Mouse (Mus musculus): Measurements from ENCODE around the gene Tpi1. TPM values are rescaled to one million over a fixed set of nuclear protein-coding genes. Genes with fewer than 3 reads are reported as not detected.

Gene Tpi1
- total RNA-seq, 2 experiments from 2014 or later, result 713 to 768 TPM

DNA sequence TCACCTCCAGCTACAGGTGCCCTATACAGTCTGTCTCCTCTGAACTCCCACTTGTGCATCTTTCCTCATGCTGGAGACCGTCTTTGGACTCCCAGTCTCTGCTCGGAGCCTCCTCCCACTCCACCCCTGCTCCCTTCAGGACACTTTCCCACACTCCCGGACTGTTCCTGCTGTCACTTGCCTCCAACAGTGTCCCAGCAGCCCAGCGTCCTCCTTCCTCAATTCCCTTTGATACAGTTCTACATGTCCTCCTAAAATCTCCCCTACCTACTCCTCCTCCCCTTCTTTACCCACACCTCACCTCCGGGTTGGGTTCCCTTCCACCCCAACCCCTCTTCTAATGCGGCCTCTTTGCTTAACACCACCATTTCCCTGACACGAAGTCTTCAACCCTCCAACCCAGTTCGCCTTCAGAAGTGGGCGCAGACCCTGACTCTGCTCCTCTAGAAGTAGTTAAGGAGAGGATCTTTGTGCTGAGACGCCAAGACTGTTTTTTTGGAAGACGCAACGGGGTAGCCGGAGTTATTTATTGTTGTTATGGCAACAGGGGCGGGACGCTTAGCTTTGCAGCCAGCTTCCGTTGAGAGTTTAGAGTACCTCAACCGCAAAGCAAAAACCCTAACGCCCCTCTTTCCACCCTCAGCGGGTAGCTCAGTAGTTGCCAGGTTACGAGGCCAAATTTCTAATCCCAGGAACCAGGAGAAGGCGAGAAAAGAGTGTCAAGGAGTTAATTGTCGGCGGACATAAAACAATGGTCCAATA is 34.7 kb downstream of the Tpi1 start, which contains the start of gene Lrrc23:
TSS of gene Lrrc23 (minus strand) at position 506 of the 762 bp plus-strand sequence.
- TF ChIP-seq CTCF (conservative IDR thresholded peaks at IDR 0.05), result no peak
- Histone ChIP-seq H3K27ac (peak within 1 kb of the TSS; percentile 46; the same call in 1 of the 2 replicates), H3K4me3 (peak within 1 kb of the TSS; percentile 38)
- no peak for DNase-seq (ENCODE audit: low spot score in 2 of 2)

DNA sequence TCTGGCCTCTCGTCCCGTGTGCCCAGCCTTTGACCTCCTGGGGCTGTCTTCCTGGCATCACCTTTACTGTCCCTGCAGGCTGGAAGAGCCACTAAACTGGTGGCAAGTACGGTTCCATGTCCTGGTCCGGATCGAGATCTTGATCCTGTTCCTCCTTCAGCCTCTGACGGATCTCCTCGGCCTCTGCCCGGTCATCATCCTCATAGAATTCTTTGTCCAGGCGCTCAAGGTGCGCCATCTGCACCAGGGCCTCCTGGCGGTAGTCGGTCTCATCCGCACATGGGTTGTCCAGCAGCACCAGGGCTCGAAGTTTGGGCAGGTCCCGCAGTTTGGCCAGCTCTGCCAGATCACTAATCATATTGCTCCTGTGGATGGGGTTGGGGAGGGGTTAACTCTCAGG is 43.6 kb downstream of the Tpi1 start:
- H3K4me3 ChIP-seq, result no peak overlapping the region
- no peak for DNase-seq (ENCODE audit: low spot score in 2 of 2)
- TF ChIP-seq CTCF (conservative IDR thresholded peaks at IDR 0.05), result no peak
- 0 out of 2 replicates have a peak overlapping the region, but pooled peaks have one; percentile 10 for H3K27ac ChIP-seq

DNA sequence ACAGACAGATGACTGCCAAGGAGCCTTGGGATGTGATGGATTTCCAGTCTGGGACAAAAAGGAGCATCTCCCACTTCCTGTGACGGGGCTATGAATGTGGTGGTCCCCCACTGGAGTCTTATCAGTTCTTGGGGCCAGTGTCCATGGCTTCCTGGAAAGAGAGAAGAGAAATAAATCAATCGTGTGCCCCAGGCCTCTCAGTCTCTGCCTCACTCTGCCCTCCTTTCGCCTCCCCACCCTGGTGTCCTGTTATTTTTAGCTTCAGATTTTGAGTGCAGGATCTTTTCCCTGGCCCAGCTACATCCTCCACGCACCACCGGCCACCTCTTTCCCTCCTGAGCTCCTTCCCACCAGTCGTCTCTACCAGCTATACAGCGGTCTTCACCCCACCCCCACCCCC is 44.1 kb downstream of the Tpi1 start:
- no peak for TF ChIP-seq CTCF (conservative IDR thresholded peaks at IDR 0.05)

DNA sequence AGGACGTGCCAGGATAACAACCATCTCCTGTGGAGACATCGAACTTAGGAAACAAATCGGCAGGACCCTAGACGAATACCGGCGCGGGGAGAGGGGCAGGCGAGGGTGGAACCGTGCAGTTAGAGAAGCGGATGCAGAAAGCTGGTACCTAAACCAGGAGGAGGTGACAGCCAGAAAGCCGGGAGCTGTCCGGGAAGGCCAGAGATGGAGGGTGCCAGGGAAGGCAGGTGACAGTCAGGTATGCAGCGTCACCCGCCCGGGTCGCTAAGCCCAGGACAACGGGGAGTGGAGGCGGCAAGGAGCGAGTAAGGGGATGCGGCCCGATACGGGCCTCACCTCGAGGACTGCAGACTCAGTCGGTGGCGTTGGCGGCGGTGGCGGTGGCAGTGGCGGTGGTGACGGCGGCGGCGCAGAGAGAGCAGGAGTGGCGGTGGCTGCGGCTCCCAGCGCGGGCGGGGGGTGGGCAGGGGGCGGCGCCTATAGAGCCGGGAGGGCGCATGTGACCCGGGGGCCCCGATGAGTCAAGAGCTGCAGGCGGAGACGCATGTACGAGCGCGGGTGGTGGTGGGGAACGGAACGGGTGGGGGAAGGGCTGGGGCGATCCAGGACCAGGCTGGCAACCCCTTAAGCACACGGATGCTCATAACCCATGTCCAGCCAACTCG is 44.9 kb downstream of the Tpi1 start, which contains the start of gene Eno2:
TSS of gene Eno2 (minus strand) at position 573 of the 665 bp plus-strand sequence.
- Histone ChIP-seq H3K4me3 (peak within 1 kb of the TSS; percentile 88), H3K27ac (peak within 1 kb of the TSS; percentile 98)
- DNase-seq (ENCODE audit: low spot score in 2 of 2), result peak; percentile 80 to 81
- TF ChIP-seq CTCF (conservative IDR thresholded peaks at IDR 0.05), result no peak

More for the DNA sequence above, 44.1 kb downstream of the Tpi1 start:
- no peak for DNase-seq (ENCODE audit: low spot score in 2 of 2)
- peak overlapping the region; percentile 88 for H3K4me3 ChIP-seq
- peak overlapping the region; percentile 98 for H3K27ac ChIP-seq

DNA sequence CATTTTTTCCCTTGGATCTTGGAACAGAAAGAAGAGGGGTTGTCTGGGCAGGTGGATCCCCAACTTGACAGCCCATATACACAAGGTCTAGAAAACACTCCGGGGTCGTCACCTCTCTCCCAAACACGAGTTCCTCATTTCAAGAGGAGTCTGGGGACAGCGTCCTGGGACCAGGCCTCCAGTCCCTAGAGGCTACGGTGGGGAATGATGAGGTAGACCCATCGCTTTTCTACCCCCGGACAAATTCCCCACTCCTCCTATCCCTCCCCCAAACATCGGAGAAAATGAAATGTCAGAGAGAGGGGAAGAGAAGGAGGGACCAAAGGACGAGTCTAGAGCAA is 45.4 kb downstream of the Tpi1 start:
- TF ChIP-seq CTCF (conservative IDR thresholded peaks at IDR 0.05), result no peak
- Histone ChIP-seq H3K4me3 (peak overlapping the region; percentile 88), H3K27ac (peak overlapping the region; percentile 98)
- no peak for DNase-seq (ENCODE audit: low spot score in 2 of 2)

DNA sequence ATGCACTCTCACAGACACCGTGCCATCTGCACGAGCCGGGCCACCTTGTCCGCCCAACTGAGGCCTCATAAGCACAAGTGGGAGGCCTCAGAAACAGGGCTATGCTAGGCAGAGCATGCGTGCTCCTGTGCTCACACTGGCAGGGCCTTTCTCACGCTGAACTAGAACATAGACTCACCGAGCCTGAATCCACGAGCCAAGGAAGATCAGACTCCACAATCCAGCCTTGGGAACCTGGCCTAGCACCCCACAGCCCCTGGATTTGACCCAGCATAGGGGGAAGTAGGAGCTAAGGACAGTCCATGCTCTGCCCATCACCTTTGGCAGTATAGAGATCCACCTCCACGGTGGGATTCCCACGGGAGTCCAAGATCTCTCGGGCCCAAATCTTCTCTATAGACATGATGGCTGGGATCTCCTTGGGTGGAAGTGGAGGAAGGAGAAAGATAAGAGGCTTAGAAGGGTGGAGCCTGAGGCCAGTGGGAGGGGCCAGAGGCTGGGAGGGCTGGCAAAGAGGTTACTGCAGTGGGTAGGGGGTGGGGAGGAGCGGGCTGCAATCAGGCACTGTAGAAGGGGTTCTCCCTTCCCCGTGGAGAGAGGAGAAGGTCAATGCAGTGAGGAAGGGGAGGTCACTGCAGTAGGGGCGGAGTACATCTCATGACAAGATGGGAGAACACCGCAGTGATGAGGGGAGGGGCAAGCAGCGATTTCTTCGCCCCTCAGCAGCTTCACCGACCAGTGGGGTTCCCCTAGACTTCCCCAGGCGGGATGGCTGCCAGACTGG is 46.0 kb downstream of the Tpi1 start:
- TF ChIP-seq CTCF (conservative IDR thresholded peaks at IDR 0.05), result no peak
- DNase-seq (ENCODE audit: low spot score in 2 of 2), result peak in 1 of 2 experiments; percentile 72
- peak overlapping the region; percentile 88 for H3K4me3 ChIP-seq
- H3K27ac ChIP-seq, result peak overlapping the region; percentile 98

DNA sequence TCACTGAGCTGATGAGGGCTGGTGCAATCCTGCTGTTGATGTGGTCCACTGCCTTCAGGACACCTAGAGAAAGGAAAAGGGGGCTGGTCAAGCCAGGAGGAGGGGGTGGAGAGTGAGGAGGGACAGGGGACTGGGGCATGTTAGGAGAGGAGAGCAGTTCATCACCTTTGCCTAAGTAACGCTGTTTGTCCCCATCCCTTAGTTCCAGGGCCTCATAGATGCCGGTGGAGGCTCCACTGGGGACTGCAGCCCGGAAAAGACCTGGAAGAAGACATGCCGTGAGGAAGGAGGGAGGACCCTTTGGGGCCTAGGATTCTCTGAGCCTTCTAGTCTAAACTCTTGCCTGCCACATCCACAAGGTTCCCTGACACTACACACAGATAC is 46.6 kb downstream of the Tpi1 start:
- TF ChIP-seq CTCF (conservative IDR thresholded peaks at IDR 0.05), result no peak
- Histone ChIP-seq H3K27ac (peak overlapping the region; percentile 98), H3K4me3 (peak overlapping the region; percentile 88)
- DNase-seq (ENCODE audit: low spot score in 2 of 2), result no peak

DNA sequence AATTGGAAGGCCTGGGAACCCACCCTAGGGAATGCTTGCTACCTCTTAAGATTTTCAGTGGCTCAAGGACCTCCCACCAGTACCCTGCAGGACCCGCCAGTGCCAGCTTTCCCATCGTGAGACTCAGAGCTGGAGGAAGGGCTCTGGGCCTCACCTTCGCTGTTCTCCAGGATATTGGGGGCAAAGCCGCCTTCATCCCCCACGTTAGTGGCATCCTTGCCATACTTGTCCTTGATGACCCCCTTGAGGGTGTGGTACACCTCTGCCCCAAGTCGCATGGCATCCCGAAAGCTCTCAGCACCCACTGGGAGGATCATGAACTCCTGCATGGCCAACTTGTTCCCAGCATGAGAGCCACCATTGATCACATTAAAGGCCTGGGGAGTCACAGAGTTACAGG is 48.1 kb downstream of the Tpi1 start:
- H3K27ac ChIP-seq, result no peak overlapping the region
- no peak for DNase-seq (ENCODE audit: low spot score in 2 of 2)
- TF ChIP-seq CTCF (conservative IDR thresholded peaks at IDR 0.05), result no peak
- no peak overlapping the region for H3K4me3 ChIP-seq

Other genes starting within 250 kb of the Tpi1 start
- not detected for gene C1rb, start 244.0 kb downstream of the Tpi1 start, total RNA-seq (2021)
- under 1 TPM; 0.26 to 0.52 TPM for gene C1s2, start 178.2 kb downstream of the Tpi1 start, total RNA-seq (2021)
- 10 to 100 TPM; 31.0 to 32.6 TPM for gene Lpcat3, start 151.3 kb downstream of the Tpi1 start, total RNA-seq (2021)
- gene Emg1, start 102.1 kb downstream of the Tpi1 start, total RNA-seq (2021), result 10 to 100 TPM; 58.0 to 58.7 TPM
- 100 to 1,000 TPM; 121 to 124 TPM for gene Phb2, start 102.0 kb downstream of the Tpi1 start, total RNA-seq (2021)
- 1 to 10 TPM; 5.5 to 6.6 TPM for gene Ptpn6, start 75.6 kb downstream of the Tpi1 start, total RNA-seq (2021)
- 100 to 1,000 TPM; 295 to 339 TPM for gene Grcc10, start 72.9 kb downstream of the Tpi1 start, total RNA-seq (2021)
- not detected for gene Gm45234, start 58.3 kb downstream of the Tpi1 start, total RNA-seq (2021)
- 100 to 1,000 TPM; 159 to 164 TPM for gene Atn1, start 57.8 kb downstream of the Tpi1 start, total RNA-seq (2021)
- 1,000 to 10,000 TPM in 1 of 2 experiments, 100 to 1,000 TPM in 1; 981 to 1,025 TPM for gene Eno2, start 44.6 kb downstream of the Tpi1 start, total RNA-seq (2021)
- 1 to 10 TPM; 1.4 to 1.6 TPM for gene Lrrc23, start 34.6 kb downstream of the Tpi1 start, total RNA-seq (2021)
- 1 to 10 TPM; 3.4 to 4.6 TPM for gene Spsb2, start 5.6 kb downstream of the Tpi1 start, total RNA-seq (2021)
- 100 to 1,000 TPM; 185 to 198 TPM for gene Usp5, start 15.2 kb upstream of the Tpi1 start, total RNA-seq (2021)
- gene Cdca3, start 15.3 kb upstream of the Tpi1 start, total RNA-seq (2021), result 1 to 10 TPM in 1 of 2 experiments, under 1 TPM in 1; 0.47 to 1.3 TPM
- under 1 TPM in 1 of 2 experiments, not detected in 1; 0.20 TPM for gene Gnb3, start 26.0 kb upstream of the Tpi1 start, total RNA-seq (2021)
- gene P3h3, start 43.5 kb upstream of the Tpi1 start, total RNA-seq (2021), result 10 to 100 TPM; 33.7 to 36.7 TPM
- gene Gpr162, start 49.7 kb upstream of the Tpi1 start, total RNA-seq (2021), result 100 to 1,000 TPM; 181 to 199 TPM
- under 1 TPM; 0.18 to 0.47 TPM for gene Cd4, start 73.9 kb upstream of the Tpi1 start, total RNA-seq (2021)
- 1 to 10 TPM; 1.3 to 1.7 TPM for gene Lag3, start 97.4 kb upstream of the Tpi1 start, total RNA-seq (2021)
- gene Ptms, start 105.8 kb upstream of the Tpi1 start, total RNA-seq (2021), result 1,000 to 10,000 TPM in 1 of 2 experiments, 100 to 1,000 TPM in 1; 991 to 1,057 TPM
- gene Mlf2, start 117.1 kb upstream of the Tpi1 start, total RNA-seq (2021), result 100 to 1,000 TPM; 627 to 642 TPM
- 100 to 1,000 TPM; 136 to 151 TPM for gene Cops7a, start 151.2 kb upstream of the Tpi1 start, total RNA-seq (2021)
- gene Pianp, start 182.4 kb upstream of the Tpi1 start, total RNA-seq (2021), result 100 to 1,000 TPM; 163 to 181 TPM
- 10 to 100 TPM; 50.0 to 50.9 TPM for gene Zfp384, start 194.8 kb upstream of the Tpi1 start, total RNA-seq (2021)
- gene Ing4, start 225.5 kb upstream of the Tpi1 start, total RNA-seq (2021), result 10 to 100 TPM; 60.1 to 63.2 TPM
- 10 to 100 TPM; 15.9 to 19.2 TPM for gene Acrbp, start 235.4 kb upstream of the Tpi1 start, total RNA-seq (2021)

Measured in layer of hippocampus, adult 2 months (tissue).